Mouse (Mus musculus) midbrain, postnatal 0 days (tissue): ENCODE data around the gene Rita1. TPM values are rescaled to one million over a fixed set of nuclear protein-coding genes. Genes with fewer than 3 reads are reported as not detected.

Source experiments
- ATAC-seq: fragments of 200-750 bp; cut with Nextera tagmentation; 2 replicates; pipeline ENCODE4 v1.8.0; 2017; ENCODE audit warnings: moderate number of reproducible peaks, mild to moderate bottlenecking, moderate TSS enrichment, moderate library complexity; ENCODE audit not compliant: low FRiP score
- DNase-seq: peaks from one replicate; pipeline ENCODE4 v3.0.0-alpha.2; 2015; ENCODE audit warnings: low spot score
- H3K27ac ChIP-seq: fragments of 300-500 bp; sonication (generic); 2 replicates; pipeline ENCODE4 v1.5.1; 2014; ENCODE audit warnings: low read depth, mild to moderate bottlenecking, low read length, mixed read lengths
- H3K27me3 ChIP-seq: fragments of 300-500 bp; sonication (generic); 2 replicates; pipeline ENCODE4 v1.6.1; 2014; ENCODE audit warnings: low read length, control low read depth, mixed read lengths; ENCODE audit not compliant: insufficient read depth
- H3K36me3 ChIP-seq: fragments of 300-500 bp; sonication (generic); 2 replicates; pipeline ENCODE4 v1.6.1; 2014; ENCODE audit warnings: low read length, control low read depth, mixed read lengths; ENCODE audit not compliant: insufficient read depth
- H3K4me1 ChIP-seq: fragments of 300-500 bp; sonication (generic); 2 replicates; pipeline ENCODE4 v1.6.1; 2014; ENCODE audit warnings: mild to moderate bottlenecking, control low read depth, antibody characterized with exemption, low read length, mixed read lengths; ENCODE audit not compliant: insufficient read depth
- H3K4me2 ChIP-seq: fragments of 300-500 bp; sonication (generic); 2 replicates; pipeline ENCODE4 v1.6.1; 2014; ENCODE audit warnings: low read depth, mild to moderate bottlenecking, low read length, mixed read lengths; ENCODE audit not compliant: poor library complexity, severe bottlenecking
- H3K4me3 ChIP-seq: fragments of 300-500 bp; sonication (generic); 2 replicates; pipeline ENCODE4 v1.5.1; 2014; ENCODE audit warnings: low read depth, mild to moderate bottlenecking, low read length, moderate library complexity
- H3K9ac ChIP-seq: fragments of 300-500 bp; sonication (generic); replicated peaks from 2 replicates; pipeline ENCODE4 v1.6.1; 2014; ENCODE audit warnings: mild to moderate bottlenecking, low read length, moderate library complexity, mixed read lengths; ENCODE audit not compliant: poor library complexity, severe bottlenecking
- H3K9me3 ChIP-seq: fragments of 300-500 bp; sonication (generic); 2 replicates; pipeline ENCODE4 v1.6.1; 2016; ENCODE audit warnings: low read length, control low read depth
- CTCF ChIP-seq: IDR thresholded peaks from 2 replicates; pipeline ENCODE4 v1.5.1; 2016; ENCODE audit warnings: antibody characterized with exemption, mild to moderate bottlenecking
- WGBS: fragments of 180-500 bp; shearing (Covaris S2); extraction: QIAGEN DNeasy Blood & Tissue Kit; methylation state at CpG from one replicate; pipeline ENCODE4 v1.1.7; 2014; 5-methylcytosine and 5-hydroxymethylcytosine counted together
- polyA plus RNA-seq: library from polyadenylated mRNA; unstranded; fragments of >200 nt; fragmentation: Nextera tagmentation; extraction: Ambion mirVana; gene quantifications from 2 replicates; pipeline ENCODE4 v1.2.1, GENCODE M21; 2015
- total RNA-seq: library from RNA; depleted of rRNA; stranded (reverse); fragments of >200 nt; gene quantifications from 2 replicates; pipeline ENCODE4 v1.2.3, GENCODE M21; 2014

Rita1 gene
- total and polyA plus RNA-seq, 2 experiments from 2014 or later = 31.4 to 43.6 TPM

DNA sequence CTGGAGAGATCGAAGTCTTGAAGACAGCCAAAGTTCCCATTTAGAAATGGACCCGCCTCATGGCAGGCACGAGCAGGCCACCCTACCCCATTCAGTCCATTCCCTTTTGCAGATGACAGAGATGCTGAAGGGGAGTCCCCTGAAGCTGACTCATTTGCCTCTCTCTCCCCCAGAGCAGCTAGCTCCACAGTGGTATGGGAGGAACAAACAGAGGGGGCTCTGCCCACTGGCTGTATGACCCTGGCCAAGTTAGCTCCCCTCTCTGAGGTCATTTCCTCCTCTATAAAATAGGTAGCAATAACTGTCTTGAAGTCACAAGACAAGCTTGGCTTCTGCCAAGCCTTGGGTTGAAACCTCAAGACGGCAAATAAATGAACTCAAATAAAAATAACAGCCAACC is 28.9 kb downstream of the Rita1 start:
- no peak overlapping the region for H3K4me3 ChIP-seq
- H3K9ac ChIP-seq = no peak overlapping the region
- no peak overlapping the region for H3K4me2 ChIP-seq
- peaks cover 13% of the 10 kb centered on the region for H3K36me3 ChIP-seq
- no peak for ATAC-seq
- no peaks in the 10 kb centered on the region for H3K9me3 ChIP-seq
- TF ChIP-seq CTCF = no peak
- H3K27ac ChIP-seq = no peak overlapping the region
- no peaks in the 10 kb centered on the region for H3K27me3 ChIP-seq
- no peak for DNase-seq
- 95% methylated on average over 4 of the region's 4 CpGs for WGBS
- peaks cover 5% of the 10 kb centered on the region; the same call in 1 of the 2 replicates for H3K4me1 ChIP-seq

DNA sequence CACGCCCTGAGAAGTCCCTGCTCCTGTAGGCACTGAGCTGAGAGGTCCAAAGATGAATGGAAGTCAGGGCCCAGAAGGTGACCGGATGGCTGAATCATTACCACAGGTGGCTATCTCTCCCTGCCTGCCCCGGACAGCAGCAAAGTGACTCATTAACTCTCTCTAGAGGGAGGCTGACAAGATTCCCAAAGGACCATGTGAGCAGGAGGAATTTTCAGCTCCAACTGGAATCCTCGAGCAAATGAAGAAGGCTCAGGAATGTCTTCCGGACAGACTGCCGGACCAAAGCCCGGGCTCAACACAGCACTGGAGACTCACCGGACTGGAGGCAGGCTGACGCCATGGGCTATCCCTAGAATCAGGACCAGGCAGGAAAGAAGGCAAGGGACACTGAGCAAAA is 30.4 kb downstream of the Rita1 start:
- no peak for DNase-seq
- 86% methylated on average over 9 of the region's 9 CpGs for WGBS
- no peak for TF ChIP-seq CTCF

GRCm38 (mm10) chr5:120579898-120580626 is 32.3 kb downstream of the Rita1 start:
- H3K4me3 ChIP-seq = no peak overlapping the region
- ATAC-seq (peak; percentile 47; the same call in 1 of the 2 replicates), DNase-seq (peak; percentile 46)
- H3K27me3 ChIP-seq = no peaks in the 10 kb centered on the region
- peaks cover 5% of the 10 kb centered on the region; the same call in 1 of the 2 replicates for H3K4me1 ChIP-seq
- H3K36me3 ChIP-seq = peaks cover 13% of the 10 kb centered on the region
- no peak for TF ChIP-seq CTCF
- no peaks in the 10 kb centered on the region for H3K9me3 ChIP-seq
- no peak overlapping the region for H3K9ac ChIP-seq
- no peak overlapping the region for H3K4me2 ChIP-seq
- 79% methylated on average over 26 of the region's 26 CpGs for WGBS
- no peak overlapping the region for H3K27ac ChIP-seq

More for the DNA sequence above, 30.4 kb downstream of the Rita1 start:
- Histone ChIP-seq H3K36me3 (peaks cover 13% of the 10 kb centered on the region), H3K4me2 (no peak overlapping the region), H3K27ac (no peak overlapping the region), H3K27me3 (no peaks in the 10 kb centered on the region), H3K9ac (no peak overlapping the region), H3K4me1 (peaks cover 5% of the 10 kb centered on the region; the same call in 1 of the 2 replicates), H3K4me3 (no peak overlapping the region), H3K9me3 (no peaks in the 10 kb centered on the region)
- ATAC-seq = no peak

GRCm38 (mm10) chr5:120579211-120579897 is 33.0 kb downstream of the Rita1 start:
- H3K9ac ChIP-seq = no peak overlapping the region
- peak; percentile 61 for DNase-seq
- H3K27me3 ChIP-seq = no peaks in the 10 kb centered on the region
- H3K27ac ChIP-seq = no peak overlapping the region
- TF ChIP-seq CTCF = no peak
- ATAC-seq = 0 out of 2 replicates have a peak, but pooled peaks have one; percentile 31
- H3K4me2 ChIP-seq = no peak overlapping the region
- WGBS = 57% methylated on average over 26 of the region's 26 CpGs
- H3K9me3 ChIP-seq = no peaks in the 10 kb centered on the region
- H3K4me3 ChIP-seq = no peak overlapping the region
- H3K4me1 ChIP-seq = peaks cover 5% of the 10 kb centered on the region; the same call in 1 of the 2 replicates
- peaks cover 9% of the 10 kb centered on the region for H3K36me3 ChIP-seq

- Histone ChIP-seq H3K9me3 (no peaks in the 10 kb centered on the region), H3K9ac (no peak overlapping the region), H3K36me3 (peaks cover 4% of the 10 kb centered on the region; the same call in 1 of the 2 replicates), H3K4me2 (no peak overlapping the region), H3K27me3 (no peaks in the 10 kb centered on the region), H3K4me3 (no peak overlapping the region), H3K4me1 (peaks cover 5% of the 10 kb centered on the region; the same call in 1 of the 2 replicates), H3K27ac (no peak overlapping the region)
- WGBS = 61% methylated on average over 12 of the region's 12 CpGs
- no peak for ATAC-seq
- no peak for TF ChIP-seq CTCF
- no peak for DNase-seq
Measured at GRCm38 (mm10) chr5:120578504-120579081, 33.8 kb downstream of the Rita1 start.
